Mouse (Mus musculus): ENCODE measurements at regions not wholly inside any gene's neighbourhood (a gene's known extent, or its start where the extent isn't known, plus 50 kb on each side); places are given as distances from the start of the nearest gene placed in this dataset.

DNA sequence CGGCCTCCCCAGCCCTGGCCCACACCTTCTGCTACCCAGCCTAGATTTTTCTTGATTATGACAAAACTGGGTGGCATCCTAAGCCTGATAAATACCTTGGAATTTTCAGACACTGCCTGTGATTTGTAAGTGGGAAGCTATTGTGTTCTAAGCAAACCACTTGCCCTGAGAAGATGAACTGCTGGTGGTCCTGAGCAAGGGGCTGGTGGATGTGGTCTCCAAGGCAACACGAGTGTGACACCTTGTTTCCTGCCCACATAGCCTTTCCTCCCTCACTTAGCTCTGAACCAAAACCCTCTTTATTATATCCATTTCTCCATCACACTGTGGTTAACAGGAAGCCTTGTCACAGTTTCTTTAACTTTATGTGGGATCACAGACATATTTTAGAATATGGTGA, 105.4 kb upstream of the Slc1a3 start:
- Histone ChIP-seq H3K36me3 (replicated peaks in 1 of 2; ENCODE audit: control insufficient read depth in 1 of 2, insufficient read depth in 1 of 2, low read length in 1 of 2) (no peaks in the 10 kb centered on the region), H3K27ac (ENCODE audit: insufficient read depth, low read depth) (no peak overlapping the region), H3K9ac (ENCODE audit: insufficient read depth, low read depth) (no peak overlapping the region), H3K4me1 (ENCODE audit: control insufficient read depth in 1 of 2, insufficient read depth in 2 of 2) (peaks cover 5 to 15% of the 10 kb centered on the region in 2 experiments; a peak in 2 of 4 replicates), H3K79me2 (replicated peaks; ENCODE audit: control insufficient read depth, extremely low read depth, insufficient read depth, poor library complexity, severe bottlenecking) (no peaks in the 10 kb centered on the region), H3K9me3 (replicated peaks; ENCODE audit: low read length) (no peaks in the 10 kb centered on the region), H3K4me3 (replicated peaks in 1 of 3; ENCODE audit: low read depth in 2 of 3, low read length in 2 of 3, poor library complexity in 1 of 3) (no peak overlapping the region), H3K4me2 (ENCODE audit: insufficient read depth, low read depth, poor library complexity, severe bottlenecking) (no peak overlapping the region), H3K27me3 (replicated peaks) (no peaks in the 10 kb centered on the region)
- no peak for DNase-seq (ENCODE audit: extremely low read depth)
- in situ Hi-C loops (cut with MboI; ENCODE audit: low pct_ligation_motif_present, low pct_unique_long_range_greater_than_20kb, low sequenced_read_pairs): no loop called here
- TF ChIP-seq GABPA (IDR thresholded peaks at IDR 0.05; ENCODE audit: insufficient replicate concordance, low read depth, low read length) (no peak), TCF12 (IDR thresholded peaks at IDR 0.05; ENCODE audit: low read depth, low read length) (no peak), HCFC1 (IDR thresholded peaks at IDR 0.05; ENCODE audit: low read depth, low read length) (no peak), SIN3A (IDR thresholded peaks at IDR 0.05; ENCODE audit: low read length) (no peak), ETS1 (conservative IDR thresholded peaks at IDR 0.05; ENCODE audit: low read depth, low read length) (no peak), EP300 (IDR thresholded peaks at IDR 0.05; ENCODE audit: low read length) (no peak), PAX5 (IDR thresholded peaks at IDR 0.05; ENCODE audit: low read length) (no peak), CTCF (conservative IDR thresholded peaks at IDR 0.05 in 1 of 2, IDR thresholded peaks at IDR 0.05 in 1 of 2; ENCODE audit: low read depth in 2 of 2, low read length in 2 of 2) (no peak), ELF1 (IDR thresholded peaks at IDR 0.05; ENCODE audit: low read depth, low read length) (no peak), MAZ (IDR thresholded peaks at IDR 0.05; ENCODE audit: low read depth, low read length) (no peak), RAD21 (IDR thresholded peaks at IDR 0.05; ENCODE audit: low read depth, low read length) (no peak), MAX (IDR thresholded peaks at IDR 0.05; ENCODE audit: low read length) (no peak), POLR2A (IDR thresholded peaks at IDR 0.05; ENCODE audit: low read depth, low read length) (no peak), TBP (conservative IDR thresholded peaks at IDR 0.05; ENCODE audit: low read depth, low read length) (no peak), ZC3H11A (IDR thresholded peaks at IDR 0.05; ENCODE audit: low read depth, low read length) (no peak), CHD2 (IDR thresholded peaks at IDR 0.05; ENCODE audit: low read length) (no peak), MAFK (IDR thresholded peaks at IDR 0.05; ENCODE audit: insufficient replicate concordance, low read length) (no peak), NRF1 (IDR thresholded peaks at IDR 0.05; ENCODE audit: low read depth, low read length) (no peak), MEF2A (IDR thresholded peaks at IDR 0.05; ENCODE audit: borderline replicate concordance, low read depth, low read length) (no peak), ZMIZ1 (IDR thresholded peaks at IDR 0.05; ENCODE audit: low read depth, low read length) (no peak)
- dilution Hi-C loops (cut with MboI; ENCODE audit: extremely low pct_ligation_motif_present, extremely low pct_unique_long_range_greater_than_20kb, low sequenced_read_pairs): no loop called here

DNA sequence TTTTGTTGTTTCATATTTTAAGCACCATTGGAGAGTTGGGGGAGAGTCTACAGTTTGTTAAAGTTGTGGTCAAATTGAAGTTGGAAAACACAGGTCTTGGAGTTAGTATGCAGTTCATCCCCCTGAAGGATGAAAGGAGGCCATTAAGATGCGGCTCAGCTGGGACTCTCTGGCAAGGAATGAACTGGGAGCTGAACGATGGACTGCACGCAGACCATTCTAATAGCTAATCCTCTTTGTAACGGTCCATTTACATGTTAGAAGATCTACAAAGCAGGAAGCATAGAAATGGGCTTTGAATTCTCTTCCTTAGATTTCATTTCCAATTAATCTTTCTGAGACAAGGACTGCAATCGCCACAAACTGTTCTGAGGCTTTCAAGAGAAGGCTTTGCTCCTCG, 104.7 kb upstream of the Slc1a3 start:
- dilution Hi-C loops (cut with MboI; ENCODE audit: extremely low pct_ligation_motif_present, extremely low pct_unique_long_range_greater_than_20kb, low sequenced_read_pairs): no loop called here
- Histone ChIP-seq H3K27ac (ENCODE audit: insufficient read depth, low read depth) (no peak overlapping the region), H3K9me3 (replicated peaks; ENCODE audit: low read length) (no peaks in the 10 kb centered on the region), H3K4me2 (ENCODE audit: insufficient read depth, low read depth, poor library complexity, severe bottlenecking) (no peak overlapping the region), H3K36me3 (replicated peaks in 1 of 2; ENCODE audit: control insufficient read depth in 1 of 2, insufficient read depth in 1 of 2, low read length in 1 of 2) (no peaks in the 10 kb centered on the region), H3K9ac (ENCODE audit: insufficient read depth, low read depth) (no peak overlapping the region), H3K4me3 (replicated peaks in 1 of 3; ENCODE audit: low read depth in 2 of 3, low read length in 2 of 3, poor library complexity in 1 of 3) (no peak overlapping the region), H3K27me3 (replicated peaks) (no peaks in the 10 kb centered on the region), H3K4me1 (ENCODE audit: control insufficient read depth in 1 of 2, insufficient read depth in 2 of 2) (peaks cover 5 to 15% of the 10 kb centered on the region in 2 experiments; a peak in 2 of 4 replicates), H3K79me2 (replicated peaks; ENCODE audit: control insufficient read depth, extremely low read depth, insufficient read depth, poor library complexity, severe bottlenecking) (no peaks in the 10 kb centered on the region)
- TF ChIP-seq MYC (IDR thresholded peaks at IDR 0.05; ENCODE audit: low read depth, low read length) (no peak), MAFK (IDR thresholded peaks at IDR 0.05; ENCODE audit: insufficient replicate concordance, low read length) (no peak), SMC3 (IDR thresholded peaks at IDR 0.05; ENCODE audit: low read depth, low read length) (no peak), ZC3H11A (IDR thresholded peaks at IDR 0.05; ENCODE audit: low read depth, low read length) (no peak), SIN3A (IDR thresholded peaks at IDR 0.05; ENCODE audit: low read length) (no peak), RCOR1 (conservative IDR thresholded peaks at IDR 0.05; ENCODE audit: low read depth, low read length) (no peak), NELFE (IDR thresholded peaks at IDR 0.05; ENCODE audit: low read depth, low read length) (no peak), ZKSCAN1 (IDR thresholded peaks at IDR 0.05; ENCODE audit: borderline replicate concordance, low read depth, low read length) (no peak), POLR2AphosphoS2 (IDR thresholded peaks at IDR 0.05; ENCODE audit: low read depth, low read length) (no peak), TCF12 (IDR thresholded peaks at IDR 0.05; ENCODE audit: low read depth, low read length) (no peak), ETS1 (conservative IDR thresholded peaks at IDR 0.05; ENCODE audit: low read depth, low read length) (no peak), JUN (IDR thresholded peaks at IDR 0.05; ENCODE audit: insufficient read depth, low read depth, low read length) (no peak), CHD1 (IDR thresholded peaks at IDR 0.05; ENCODE audit: low read depth, low read length) (no peak), TBP (conservative IDR thresholded peaks at IDR 0.05; ENCODE audit: low read depth, low read length) (no peak), CTCF (conservative IDR thresholded peaks at IDR 0.05 in 1 of 2, IDR thresholded peaks at IDR 0.05 in 1 of 2; ENCODE audit: low read depth in 2 of 2, low read length in 2 of 2) (no peak), MAZ (IDR thresholded peaks at IDR 0.05; ENCODE audit: low read depth, low read length) (no peak)
- DNase-seq (ENCODE audit: extremely low read depth): no peak
- in situ Hi-C loops (cut with MboI; ENCODE audit: low pct_ligation_motif_present, low pct_unique_long_range_greater_than_20kb, low sequenced_read_pairs): no loop called here
